Mouse (Mus musculus): ENCODE results near the gene Plcb2.
A peak's percentile ranks its signal among the peaks of the same experiment; 100 is the strongest.

The Plcb2 gene

DNA sequence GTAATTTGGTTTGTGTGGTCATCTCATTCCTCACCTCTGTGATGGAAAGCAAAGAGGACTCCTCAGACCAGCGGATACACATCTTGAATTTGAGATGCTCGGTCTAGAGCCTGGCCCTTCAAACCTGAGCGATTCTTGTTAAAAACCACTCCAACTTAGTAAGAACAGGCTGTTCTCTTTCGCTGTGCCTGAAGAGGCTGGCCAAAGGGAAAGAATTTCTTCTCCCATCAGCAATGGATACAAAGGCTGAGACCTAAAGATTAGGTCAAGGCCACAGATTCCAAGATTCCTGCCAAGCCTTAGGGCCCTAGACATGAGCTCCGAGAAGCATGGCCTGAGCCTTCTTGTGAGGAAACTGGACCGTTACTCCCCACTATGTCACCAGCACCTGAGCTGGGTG is 47.3 kb downstream of the Plcb2 start:
- no peak for DNase-seq

DNA sequence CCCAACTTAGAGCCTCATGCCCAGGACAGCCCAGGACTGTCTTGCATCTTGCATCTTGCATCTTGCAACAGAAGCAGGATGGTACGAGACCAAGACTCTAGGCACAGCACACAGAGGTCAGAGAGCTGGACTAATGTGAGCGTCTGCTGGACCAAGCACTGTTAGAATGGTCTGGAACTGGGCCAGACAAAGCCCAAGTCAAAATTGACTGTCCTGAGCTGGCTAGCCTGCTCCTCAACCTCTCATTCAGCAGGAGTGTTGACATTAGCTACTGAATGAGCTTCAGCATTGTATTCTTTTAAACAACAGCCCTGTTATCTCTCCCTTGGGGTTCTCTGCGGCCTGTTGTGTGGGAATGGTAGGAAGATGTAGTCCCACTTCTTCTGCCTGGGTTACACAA is 48.7 kb downstream of the Plcb2 start:
- no peak for DNase-seq

DNA sequence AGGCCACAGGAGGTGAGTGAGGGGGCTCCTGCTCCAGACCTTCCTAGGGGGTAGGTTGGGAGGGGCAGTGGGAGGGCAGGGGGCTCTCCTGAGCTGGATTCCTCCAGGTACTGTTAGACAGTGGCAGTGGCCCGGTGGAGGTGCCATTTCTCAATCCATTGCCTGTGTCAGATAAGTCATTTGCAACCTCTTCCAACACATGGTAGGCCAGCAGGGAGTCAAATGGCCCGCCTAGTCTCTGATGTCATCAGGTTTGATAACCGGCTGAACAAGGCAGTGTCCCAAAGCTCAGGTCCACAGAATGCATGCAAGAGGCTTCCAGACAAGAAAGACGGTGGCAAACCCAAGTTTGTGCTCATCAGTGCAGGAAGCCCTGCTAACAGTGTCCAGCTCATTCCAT is 50.4 kb downstream of the Plcb2 start:
- DNase-seq, result peak; percentile 31 to 50

DNA sequence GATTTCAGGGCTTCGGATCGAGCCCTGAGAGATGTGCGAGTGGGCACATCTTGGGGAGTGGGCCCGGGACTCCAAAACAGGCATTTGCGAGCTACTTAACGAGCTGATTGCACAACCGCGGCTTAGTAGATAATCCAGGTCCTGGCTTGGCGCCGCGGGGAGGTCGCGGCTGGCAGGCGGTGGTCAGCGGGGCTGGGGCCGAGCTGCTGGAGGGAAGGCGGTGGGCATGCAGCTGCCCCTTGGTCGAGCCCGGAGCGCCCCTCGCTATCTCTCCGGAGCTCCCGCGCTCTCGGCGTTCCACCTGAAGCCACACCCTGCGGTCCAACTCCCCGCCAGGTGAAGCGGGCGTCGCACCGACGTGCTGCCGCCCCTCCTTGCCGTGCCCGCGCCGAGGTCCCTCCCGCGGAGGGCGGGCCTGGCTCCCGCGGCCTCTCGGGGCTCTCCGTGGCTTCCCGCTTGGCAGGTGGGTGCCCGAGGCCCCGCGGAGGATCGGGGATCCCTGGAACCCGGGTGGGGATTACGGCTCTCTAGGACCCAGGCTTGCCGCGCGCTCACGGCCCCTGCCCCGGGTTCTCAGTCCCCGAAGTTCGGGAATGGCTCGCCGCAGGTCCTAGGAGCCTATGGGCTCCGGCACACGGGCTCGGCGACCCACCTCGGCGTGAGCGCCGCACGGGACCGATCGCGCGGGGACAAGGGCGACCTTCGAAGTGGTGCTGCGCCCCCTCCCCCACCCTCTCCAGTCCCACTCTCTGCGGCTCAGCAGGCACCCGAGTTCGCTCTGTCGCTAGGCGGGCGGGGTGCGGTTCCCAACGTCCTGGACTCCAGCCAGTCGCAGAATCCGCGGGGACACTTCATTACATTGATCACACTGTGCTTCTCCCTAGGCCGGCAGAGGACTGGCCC is 51.1 kb downstream of the Plcb2 start:
- DNase-seq, result peak in 1 of 2 experiments; percentile 18

DNA sequence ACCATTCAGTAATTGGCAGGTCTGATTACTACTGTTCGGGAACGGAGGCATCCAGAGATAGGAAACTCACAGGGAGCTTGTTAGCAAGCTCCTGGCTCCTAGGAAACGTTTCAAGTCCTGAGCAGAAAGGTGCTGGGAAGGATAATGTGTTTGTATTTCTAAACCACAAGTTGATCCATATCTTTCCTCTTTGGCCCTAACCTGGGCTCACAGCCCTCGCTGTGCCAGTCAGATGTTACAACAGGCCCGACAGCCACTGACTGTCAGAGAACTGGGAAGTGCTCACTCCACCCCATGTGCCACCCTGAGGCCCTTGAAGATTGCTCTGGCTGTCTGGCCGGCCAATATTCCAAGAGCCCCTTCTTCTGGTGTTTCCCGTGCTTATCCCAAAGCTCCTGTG is 53.7 kb downstream of the Plcb2 start:
- DNase-seq, result no peak

DNA sequence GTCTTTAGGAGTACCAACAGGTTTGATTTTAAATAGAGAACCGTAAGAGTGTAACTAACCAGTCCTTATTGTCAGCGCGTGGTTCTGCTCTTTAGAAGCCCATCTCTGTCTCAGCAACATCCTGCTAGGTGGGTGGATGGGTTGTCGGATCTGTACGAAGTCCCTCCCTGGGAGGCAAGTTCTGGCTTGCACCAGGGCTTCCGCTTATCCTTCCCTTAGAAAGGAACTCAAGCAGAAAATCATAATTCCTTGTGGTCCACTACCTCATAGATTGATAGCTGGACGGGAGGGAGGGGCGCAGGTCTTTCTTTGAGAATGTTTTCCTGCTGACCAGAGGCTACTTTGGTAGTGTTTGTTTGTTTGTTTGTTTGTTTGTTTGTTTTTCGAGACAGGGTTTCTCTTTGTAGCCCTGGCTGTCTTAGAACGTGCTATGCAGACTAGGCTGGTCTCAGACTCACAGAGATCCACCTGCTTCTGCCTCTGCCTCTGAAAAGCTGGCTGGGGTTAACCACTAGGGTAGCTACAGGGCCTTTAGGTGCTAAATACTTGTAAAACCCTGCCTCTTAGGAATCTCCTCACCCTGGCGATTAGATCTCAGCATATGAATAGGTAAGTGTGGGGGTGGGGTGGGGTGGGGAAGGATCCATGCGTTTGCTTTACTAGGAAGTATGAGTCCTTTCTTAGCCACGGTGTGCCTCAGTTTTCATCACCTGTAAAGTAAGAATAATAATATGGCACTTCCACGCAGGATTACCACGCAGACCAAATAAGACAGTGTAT is 54.4 kb downstream of the Plcb2 start:
- no peak for DNase-seq

DNA sequence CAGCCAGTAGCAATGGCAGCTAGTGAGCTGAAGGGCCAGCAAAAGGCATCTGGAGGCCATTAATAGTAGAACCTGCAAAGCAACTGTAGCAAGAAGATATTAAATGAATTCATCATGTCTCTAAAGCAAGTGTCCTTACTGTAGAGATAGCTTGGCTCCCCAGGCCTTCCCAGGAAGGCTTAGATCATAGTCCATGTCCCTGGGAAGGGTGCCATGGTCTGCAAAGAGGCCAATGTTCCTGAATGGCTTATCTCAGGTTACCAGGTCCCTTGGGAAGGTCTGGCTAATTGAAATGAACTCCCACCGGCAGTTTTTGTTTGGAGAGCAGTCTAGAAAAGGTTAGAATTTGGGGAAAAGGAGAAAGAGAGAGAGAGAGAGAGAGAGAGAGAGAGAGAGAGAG is 56.5 kb downstream of the Plcb2 start:
- no peak for DNase-seq

DNA sequence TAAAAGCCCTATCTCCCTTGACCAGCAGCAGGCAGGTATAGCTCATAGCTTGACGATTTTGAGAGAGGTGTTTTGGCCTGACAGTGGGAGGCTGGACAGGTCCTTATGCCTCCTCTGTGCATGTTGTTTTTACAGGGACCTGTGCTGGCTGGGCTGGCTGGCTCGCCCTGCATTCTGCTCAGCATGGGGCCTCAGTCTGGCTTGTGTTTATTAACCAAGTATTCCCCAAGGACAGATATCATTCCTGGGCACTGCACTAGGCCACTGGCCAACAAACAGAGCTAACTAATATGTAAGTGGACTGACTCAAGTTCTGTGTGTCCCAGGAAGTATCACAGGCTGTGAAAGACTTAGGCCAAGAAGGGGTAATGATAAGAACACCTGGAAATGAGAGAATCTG is 58.5 kb downstream of the Plcb2 start:
- DNase-seq, result no peak

DNA sequence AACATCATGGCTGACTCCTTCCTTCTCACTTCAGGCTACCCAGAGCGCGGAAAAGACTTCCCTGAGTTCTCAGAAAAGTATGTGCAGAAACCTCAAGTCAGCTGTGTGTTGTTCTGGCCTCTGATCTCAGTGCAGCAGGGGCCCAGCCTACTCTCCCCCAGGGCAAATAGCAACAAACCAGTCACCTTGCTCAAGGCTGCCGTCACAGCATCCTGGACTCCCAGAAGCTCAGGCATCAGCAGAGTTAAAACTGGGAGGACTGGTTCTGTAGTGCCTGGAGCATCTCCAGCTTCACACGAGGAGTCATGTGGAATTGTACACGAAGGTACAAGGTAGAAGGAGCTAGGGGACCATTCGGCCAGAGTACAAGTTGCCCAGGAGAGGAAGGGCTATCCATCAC is 59.0 kb downstream of the Plcb2 start:
- DNase-seq, result no peak

DNA sequence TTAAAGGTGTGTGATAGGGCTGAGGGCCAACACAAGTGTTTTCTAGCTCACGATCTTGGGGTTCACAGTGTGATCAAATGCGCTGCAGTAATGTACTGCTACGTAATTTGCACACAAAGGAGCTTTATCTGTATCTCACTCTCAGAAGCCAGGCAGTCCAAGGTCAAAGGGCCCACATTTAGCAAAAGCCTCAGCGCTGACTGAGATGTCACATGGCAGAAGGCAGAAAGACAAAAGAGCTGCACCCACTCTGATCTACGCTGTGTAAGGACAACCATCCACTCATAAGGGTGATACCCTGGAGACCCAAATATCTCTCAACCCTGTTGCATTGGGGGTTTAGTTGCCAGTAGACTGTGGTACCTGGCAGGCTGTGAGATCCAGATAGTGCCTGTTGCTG is 61.1 kb downstream of the Plcb2 start:
- no peak for DNase-seq

DNA sequence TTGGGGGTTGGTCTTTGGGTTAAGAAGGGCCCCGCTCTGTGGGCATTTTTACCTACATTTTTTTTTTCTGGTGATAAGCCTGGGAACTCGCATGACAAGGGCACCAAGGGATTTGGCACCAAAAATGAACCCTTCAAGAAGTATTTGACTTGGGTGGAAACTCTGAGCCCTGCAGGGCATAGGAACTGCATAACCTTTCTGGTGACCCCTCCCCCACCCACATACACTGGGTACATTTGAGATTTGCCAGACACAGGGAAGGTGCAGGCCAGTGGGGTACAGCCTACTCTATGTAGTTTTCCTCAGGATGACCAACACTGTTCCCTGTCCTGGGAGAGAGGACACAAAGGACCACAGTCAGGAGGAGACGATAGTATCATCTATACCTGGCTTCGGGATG is 62.6 kb downstream of the Plcb2 start:
- DNase-seq, result no peak

DNA sequence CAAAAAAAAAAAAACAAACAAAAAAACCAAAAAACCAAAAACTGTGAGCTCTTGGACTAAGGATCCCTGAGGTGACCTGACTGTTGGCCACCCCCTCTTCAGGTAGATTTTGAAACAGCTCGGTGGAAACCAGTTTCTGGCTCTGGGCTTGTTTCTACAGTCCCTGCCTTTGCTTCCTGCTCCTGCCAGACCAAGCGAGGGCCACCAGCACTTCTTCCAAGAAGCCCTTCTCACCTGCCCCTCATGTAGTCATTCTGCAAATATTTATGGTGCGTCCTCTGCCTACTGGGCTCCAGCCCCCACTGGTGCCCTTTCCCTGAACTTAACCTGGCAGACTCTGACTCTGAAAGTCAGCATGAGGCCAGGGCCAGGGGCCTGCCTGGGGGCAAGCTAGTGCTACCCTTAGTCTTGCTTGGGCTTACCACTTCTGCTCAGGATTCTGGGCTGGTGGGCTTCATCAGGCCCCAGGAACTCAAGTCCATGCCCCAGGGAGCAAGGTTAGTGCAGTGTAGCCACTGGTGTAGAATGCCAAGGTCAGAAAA is 63.2 kb downstream of the Plcb2 start:
- no peak for DNase-seq

DNA sequence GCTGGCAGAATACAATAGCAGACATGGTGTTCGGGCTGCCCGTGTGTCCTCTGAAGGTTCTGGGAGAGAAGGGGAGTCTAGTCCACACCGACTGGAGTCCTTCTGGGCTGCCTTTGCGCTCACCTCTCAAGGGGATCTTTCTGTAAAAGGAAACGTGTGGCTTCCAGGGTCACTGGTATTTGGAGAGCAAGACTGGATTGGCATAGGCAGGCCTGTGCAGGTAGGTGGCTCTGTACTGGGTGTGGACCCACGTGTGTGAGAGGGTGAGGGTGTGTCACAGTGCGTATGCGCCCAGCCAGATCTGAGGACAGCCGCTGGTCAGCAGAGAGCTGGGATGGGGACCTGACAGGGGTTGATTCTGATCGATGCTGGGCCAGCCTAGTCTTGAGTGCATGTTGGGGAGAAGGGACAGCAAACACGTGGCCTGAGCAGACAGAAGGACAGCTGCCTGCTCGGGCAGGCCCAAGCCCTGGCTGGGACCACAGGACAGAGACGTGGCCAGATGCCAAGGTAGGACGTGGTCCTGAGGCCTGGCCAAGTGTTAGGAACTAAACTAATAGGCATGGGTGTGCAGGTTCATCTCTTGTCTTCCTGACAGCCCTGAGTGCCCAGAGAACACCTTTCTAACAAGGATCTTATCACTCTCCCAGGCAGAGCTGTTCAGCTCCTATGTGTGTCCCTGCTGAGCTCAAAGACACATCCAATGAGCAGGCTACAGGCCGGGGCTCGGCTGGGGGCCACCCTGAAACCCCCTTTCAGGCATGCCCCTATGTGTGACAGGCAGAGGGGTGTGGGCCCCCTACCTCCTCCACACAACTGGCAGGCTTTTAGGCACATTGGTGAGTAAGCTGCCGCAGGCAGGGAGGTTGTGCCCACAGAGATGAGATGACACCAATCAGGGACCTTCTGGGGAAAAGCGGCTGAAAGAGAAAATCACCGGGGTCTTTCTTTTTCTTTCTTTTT is 64.2 kb downstream of the Plcb2 start:
- DNase-seq, result peak in 1 of 2 experiments; percentile 12

DNA sequence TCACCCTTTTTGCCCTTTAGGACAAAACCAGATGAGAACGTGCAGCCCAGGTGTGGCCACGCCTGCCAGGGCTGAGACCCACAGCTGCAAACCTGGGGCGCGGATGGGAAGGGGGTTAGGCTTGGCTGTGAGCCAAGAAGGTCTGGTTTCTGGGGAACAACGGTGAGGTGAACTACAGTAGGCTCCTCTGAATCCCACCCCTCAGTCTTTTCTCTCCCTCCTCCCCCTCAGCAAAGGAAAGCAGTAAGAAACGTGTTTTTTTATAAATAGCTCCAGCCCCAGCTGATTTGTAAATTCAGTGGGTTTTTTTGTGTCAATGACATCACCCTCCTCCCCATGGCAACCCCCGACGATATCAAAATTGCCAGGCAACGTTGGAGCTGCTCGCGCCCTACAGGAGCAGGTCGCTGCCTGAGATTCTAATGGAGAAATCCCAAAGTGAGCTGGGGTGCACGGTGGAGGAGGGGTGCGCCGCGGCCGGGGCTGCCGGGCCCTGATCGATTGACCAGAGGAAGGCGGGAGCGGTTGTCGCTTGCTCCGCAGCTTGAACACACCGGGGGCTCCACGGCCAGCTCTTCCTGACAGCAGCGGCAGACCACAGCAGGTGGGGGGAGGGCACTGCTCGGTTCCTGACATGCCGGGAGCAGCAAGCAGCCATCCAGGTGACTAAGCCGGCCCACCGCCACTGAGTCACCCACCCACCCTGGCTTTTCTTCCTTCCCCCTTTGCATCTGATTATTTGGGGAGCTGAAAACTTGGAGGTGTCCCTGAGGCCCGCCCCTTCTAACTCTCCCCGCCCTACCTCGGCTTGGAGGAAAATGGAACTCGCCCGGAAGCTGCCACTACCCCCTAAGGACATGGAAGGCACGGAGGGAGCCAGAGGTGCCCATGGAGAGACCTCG is 65.1 kb downstream of the Plcb2 start, which contains the start of gene Pak6:
TSS of gene Pak6 (plus strand) at position 402 of the 902 bp plus-strand sequence.
- DNase-seq, result peak; percentile 18 to 20

DNA sequence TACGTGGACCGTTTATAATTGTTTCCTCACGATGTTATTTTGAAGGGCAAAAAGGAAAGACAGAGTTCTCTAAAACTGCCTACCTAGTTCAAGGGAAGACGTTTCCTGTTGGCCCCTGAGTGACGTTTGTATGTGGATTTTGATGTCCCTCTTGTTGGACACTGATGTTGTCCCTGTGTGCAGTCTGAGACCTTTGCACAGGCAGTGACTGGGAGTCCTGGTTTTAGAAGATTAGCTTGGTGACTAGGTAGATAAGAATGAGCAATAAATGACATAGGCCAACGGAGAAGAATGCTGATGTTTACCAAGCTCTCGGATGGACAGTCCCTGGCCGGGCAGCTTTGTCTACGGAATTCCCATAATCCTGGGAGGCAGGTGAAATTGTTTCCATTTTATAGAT is 66.3 kb downstream of the Plcb2 start:
- no peak for DNase-seq

DNA sequence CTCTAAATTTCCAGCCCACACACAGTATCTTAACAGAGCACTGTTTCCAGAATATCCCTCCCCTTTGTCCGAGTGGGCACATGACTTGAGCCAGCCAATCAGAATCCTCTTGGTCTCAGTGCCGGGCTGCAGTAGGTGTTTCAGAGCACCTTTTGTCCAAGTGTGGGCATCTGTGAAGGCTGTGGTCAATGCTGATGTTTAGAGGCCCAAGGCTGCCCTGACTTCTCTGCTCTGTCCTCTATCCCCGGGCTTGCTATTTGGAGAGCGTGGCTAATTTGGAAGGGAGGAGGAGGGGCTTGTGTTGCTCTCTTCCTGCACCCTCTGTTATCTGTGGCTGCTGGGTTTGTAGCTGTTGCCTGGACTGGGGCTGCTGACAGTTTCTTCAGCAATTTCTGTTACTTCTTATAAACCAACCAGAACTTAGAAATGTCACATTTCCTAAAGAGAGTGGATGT is 68.2 kb downstream of the Plcb2 start:
- DNase-seq, result peak; percentile 38 to 52

DNA sequence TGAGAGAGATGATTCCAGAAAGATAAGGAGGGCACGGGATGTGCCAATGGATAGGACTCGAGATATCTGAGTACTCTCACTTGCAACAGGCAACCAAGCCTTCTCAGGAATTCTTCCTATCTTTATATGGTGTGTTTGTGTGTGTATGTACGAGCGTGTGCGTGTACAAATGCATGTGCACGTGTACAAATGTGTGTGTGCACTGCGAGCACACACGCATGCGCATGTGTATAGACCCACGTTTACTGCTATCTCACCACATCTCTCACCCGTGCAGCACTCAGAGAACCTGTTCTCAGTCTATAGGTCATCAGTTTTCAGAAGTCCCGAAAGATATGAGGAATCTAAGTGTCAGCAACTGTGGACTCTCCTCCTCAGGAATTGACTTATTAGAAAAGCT is 68.7 kb downstream of the Plcb2 start:
- no peak for DNase-seq

DNA sequence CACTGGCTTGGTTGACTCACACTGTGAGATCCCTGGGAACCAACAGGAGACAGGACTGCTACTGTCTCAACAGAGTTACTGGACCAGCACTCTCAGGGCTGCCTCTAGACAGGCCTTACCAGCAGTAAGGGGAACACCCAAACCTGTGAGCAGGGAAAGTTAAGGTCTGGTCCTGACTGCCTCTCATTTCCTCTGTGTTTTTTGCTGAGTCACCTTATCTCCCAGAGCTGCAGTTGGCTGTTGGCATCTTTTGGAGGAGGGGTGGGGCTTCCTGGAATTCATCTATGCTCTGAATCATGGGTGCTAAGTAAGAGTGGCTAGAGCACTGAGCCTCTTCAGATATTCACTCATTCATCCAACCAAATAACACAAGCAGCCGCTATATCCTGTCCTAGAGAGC is 69.2 kb downstream of the Plcb2 start:
- no peak for DNase-seq

DNA sequence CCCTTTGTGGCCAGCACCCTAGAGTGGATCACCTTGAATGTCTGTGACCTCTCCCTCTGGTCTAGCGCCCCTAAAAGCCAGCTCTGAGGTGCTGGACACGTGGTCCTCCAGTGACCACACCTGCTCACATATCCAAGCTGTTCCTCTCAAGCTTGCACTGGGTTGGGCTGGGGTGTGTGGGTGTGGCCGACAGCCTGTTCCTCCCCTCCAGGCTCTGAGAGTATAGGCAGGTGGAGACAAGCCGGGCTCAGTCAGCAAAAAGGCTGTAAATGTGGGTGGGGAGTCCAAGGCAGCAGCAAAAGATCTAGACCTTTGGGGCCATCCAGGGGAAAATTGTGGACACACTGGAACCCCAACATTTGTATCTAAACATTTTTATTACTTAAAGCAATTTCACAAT is 69.8 kb downstream of the Plcb2 start:
- no peak for DNase-seq
